Mouse (Mus musculus) CH12.LX (cell line): ENCODE results near the gene Col18a1.

Experiments used
- CTCF ChIP-seq, 2 experiments: IDR thresholded peaks in 1 of 2; conservative IDR thresholded peaks in 1 of 2; 2 replicates each; pipeline ENCODE4 v1.5.1; 2011 to 2012; ENCODE audit warnings: low read depth in 2 of 2, low read length in 2 of 2, improper control_type of control experiment in 1 of 2, inconsistent platforms in 1 of 2, mild to moderate bottlenecking in 1 of 2, moderate library complexity in 1 of 2
- HCFC1 ChIP-seq: IDR thresholded peaks from 2 replicates; pipeline ENCODE4 v1.6.1; 2012; ENCODE audit warnings: low read depth, mild to moderate bottlenecking, inconsistent platforms, low read length, improper control_type of control experiment
- MXI1 ChIP-seq: IDR thresholded peaks from 2 replicates; pipeline ENCODE4 v1.6.1; 2011; ENCODE audit warnings: mild to moderate bottlenecking, low read depth, low read length, improper control_type of control experiment
- MYC ChIP-seq: IDR thresholded peaks from 2 replicates; pipeline ENCODE4 v1.6.1; 2011; ENCODE audit warnings: low read depth, mild to moderate bottlenecking, improper control_type of control experiment, low read length
- POLR2A ChIP-seq: IDR thresholded peaks from 2 replicates; pipeline ENCODE4 v1.6.1; 2011; ENCODE audit warnings: low read depth, mild to moderate bottlenecking, improper control_type of control experiment, low read length
- ZKSCAN1 ChIP-seq: IDR thresholded peaks from 2 replicates; pipeline ENCODE4 v1.6.1; 2012; ENCODE audit warnings: low read depth, inconsistent platforms, low read length, improper control_type of control experiment, borderline replicate concordance

DNA sequence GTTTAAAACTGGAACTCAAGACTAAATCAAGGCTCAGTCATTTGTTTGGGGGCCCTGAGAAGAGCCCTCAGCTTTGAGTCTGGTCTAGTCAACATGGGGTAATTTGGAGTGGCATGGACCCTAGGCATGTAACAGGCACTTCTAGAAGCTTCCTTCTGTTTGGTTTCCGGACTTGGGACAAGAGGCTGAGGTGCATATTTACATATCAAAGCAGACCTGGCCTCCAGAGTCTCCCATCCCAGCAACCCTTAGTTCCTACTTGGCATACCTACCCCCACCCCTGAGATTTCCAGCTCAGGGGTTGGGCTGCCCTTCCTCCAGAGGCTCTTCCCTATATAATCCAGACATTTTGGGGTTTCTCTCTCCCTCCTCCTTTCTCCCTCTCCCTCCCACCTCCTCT is 20.4 kb downstream of the Col18a1 start:
- no peak for TF ChIP-seq POLR2A
- no peak for TF ChIP-seq CTCF (conservative IDR thresholded peaks at IDR 0.05 in 1 of 2, IDR thresholded peaks at IDR 0.05 in 1 of 2; ENCODE audit: low read depth in 2 of 2, low read length in 2 of 2)
- TF ChIP-seq MYC: no peak
- no peak for TF ChIP-seq HCFC1
- no peak for TF ChIP-seq MXI1
- no peak for TF ChIP-seq ZKSCAN1
